Mouse (Mus musculus) embryonic fibroblast, embryonic 13.5 days (primary cell): ENCODE measurements around the gene Ammecr1.

Source experiments
- CTCF ChIP-seq: IDR thresholded peaks from 2 replicates; pipeline ENCODE4 v1.5.1; 2011; ENCODE audit warnings: mild to moderate bottlenecking, control low read depth, low read length, moderate library complexity, borderline replicate concordance; ENCODE audit not compliant: insufficient read depth
- POLR2A ChIP-seq: IDR thresholded peaks from 2 replicates; pipeline ENCODE4 v1.6.1; 2011; ENCODE audit warnings: low read depth, mild to moderate bottlenecking, control low read depth, low read length, moderate library complexity

DNA sequence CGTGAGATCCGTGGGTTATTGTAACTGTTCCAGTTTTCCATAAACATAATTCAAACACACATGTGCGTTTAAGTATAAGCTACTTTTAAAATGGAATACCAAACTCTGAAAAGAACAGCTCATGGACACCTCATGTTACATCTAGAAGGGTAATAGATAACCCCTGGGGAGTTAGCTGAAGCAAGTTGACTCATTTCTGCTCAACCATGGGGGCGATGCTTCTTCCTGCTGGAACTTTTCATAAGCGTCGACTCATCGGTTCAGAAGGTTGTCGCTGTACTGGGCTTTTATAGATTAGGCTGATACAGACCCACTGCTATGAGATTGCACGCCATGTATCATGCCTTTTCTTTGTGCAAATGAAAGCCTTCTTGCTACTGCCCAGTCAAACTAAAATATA lies 118.5 kb downstream of the Ammecr1 start:
- no peak for TF ChIP-seq CTCF
- TF ChIP-seq POLR2A, result no peak
